Mouse (Mus musculus): ENCODE results near the gene Rasa2. TPM values are rescaled to one million over a fixed set of nuclear protein-coding genes. Genes with fewer than 3 reads are reported as not detected.
A peak's percentile ranks its signal among the peaks of the same experiment; 100 is the strongest.

Rasa2 gene
- polyA plus RNA-seq, 1 experiment from 2014 or later: 33.3 TPM

DNA sequence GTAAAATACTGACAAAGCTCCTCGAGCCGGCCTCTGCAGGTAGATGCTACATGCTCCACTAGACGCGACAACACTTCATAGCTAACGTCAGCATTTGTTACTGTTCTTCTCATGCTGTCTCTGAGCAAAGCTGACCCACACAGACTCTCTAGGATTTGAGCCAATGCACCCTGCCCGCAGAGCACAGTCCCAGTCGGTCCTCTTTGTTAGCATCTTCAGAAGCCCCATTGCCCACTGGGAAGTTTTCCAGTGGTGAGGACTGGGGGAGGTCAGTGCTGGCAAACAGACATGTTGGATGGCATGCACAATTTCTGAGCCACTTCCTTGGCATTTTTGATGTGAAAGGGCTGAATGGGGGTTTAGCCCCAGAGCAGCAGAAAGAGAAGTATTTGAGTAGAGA lies 8.0 kb upstream of the Rasa2 start:
- no peak for DNase-seq (ENCODE audit: low spot score)

- no peak for DNase-seq (ENCODE audit: low spot score)
These were observed 7.1 kb upstream of the Rasa2 start for GRCm38 (mm10) chr9:96638508-96638907.

GRCm38 (mm10) chr9:96637157-96637548 lies 5.7 kb upstream of the Rasa2 start:
- no peak for DNase-seq (ENCODE audit: low spot score)

DNA sequence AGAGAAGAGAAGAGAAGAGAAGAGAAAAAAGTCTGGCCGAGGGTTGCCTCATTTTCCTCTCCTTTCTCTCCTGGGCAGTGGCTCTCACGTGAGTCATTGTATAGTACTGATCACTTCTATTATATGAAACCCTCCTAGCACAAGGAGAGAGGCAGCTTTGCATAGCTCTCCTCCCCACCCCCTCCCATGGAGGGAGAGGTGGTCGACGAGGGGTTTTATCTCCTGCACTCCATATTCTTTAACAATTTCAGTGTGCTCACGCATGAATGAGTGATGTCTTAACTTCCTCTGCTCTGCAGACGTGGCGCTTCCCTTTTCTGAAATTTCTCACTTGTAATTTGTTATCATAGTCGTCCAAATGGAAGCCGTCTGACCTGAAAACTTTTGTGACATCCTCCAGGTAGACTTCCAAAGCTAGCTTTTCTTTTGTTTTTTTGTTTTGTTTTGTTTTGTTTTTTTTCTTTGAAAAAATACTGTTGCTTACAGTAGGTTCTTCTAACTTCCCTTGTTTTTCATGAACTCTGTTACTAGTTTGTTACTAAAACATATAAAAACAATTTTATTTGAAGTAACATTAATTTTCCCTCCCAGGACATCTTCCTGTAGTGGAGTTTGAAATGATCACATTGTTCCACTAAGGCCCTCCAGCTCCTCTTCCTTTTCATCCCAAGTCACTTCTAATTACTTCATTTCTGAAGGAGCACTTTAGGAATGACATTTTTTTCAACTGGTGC lies 5.2 kb upstream of the Rasa2 start:
- no peak for DNase-seq (ENCODE audit: low spot score)

DNA sequence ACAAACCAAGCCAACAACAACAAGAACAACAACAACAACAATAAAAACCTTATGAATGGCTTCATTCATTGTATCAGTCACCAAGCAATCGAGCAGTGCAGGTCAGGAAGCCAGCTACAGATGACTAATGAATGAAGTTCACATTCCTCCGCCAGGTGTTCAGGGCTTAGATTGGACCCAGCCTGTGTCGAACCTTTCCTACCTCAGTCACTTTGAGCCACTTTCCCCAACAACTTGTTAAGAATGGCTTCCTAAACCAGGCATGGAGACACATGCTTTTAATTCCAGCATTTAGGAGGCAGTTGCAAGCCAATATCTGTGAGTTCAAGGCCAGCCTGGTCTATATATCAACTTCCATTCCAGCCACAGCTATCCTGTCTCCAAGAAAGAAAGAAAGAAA lies 4.5 kb upstream of the Rasa2 start:
- DNase-seq (ENCODE audit: low spot score): no peak

GRCm38 (mm10) chr9:96635176-96635575 lies 3.8 kb upstream of the Rasa2 start:
- DNase-seq (ENCODE audit: low spot score): no peak

- peak; percentile 56 for DNase-seq (ENCODE audit: low spot score)
These were observed 2.4 kb upstream of the Rasa2 start for GRCm38 (mm10) chr9:96633771-96634170.

DNA sequence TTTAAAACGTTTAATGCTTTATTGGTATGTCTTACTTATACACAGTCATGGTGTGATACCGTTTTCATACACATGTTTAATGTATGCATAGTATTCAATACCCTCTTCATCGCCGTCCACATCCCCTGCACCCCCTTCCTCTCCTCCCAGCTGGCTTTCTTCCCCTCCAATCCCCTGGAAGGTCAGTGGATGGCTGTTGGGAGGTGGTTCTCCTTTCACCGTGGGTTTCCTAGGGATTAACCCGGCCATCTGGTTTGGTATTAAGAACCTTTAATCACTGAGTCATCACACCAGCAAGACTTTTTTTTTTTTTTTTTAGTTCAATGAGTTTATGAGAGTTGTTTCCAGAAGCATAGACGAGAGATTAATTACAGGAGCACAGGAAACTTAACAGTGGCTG lies 1.3 kb upstream of the Rasa2 start:
- DNase-seq (ENCODE audit: low spot score): no peak

GRCm38 (mm10) chr9:96632073-96632690 lies 765 bp upstream of the Rasa2 start:
- DNase-seq (ENCODE audit: low spot score): no peak

GRCm38 (mm10) chr9:96630571-96631388 lies 637 bp downstream of the Rasa2 start:
- DNase-seq (ENCODE audit: low spot score): peak; percentile 86

DNA sequence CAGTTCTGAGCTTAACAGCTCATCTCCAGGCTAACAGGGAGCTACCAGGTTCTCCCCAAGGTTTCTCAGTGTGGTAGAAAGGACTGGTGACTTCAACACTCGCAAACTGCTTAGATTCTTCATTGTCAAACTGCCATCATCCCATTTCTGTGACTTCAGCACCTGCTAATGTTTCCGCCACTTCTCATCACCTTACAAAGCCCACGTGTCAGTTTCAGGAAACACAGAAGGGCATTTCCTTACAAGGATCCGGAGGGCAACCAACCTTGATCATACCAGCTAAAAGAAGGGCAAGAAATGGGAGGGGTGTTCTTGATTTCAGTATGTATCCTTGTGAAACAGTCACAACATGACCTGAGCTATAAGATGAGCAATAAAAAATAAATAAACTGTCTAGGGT lies 2.3 kb downstream of the Rasa2 start:
- DNase-seq (ENCODE audit: low spot score): peak; percentile 40

GRCm38 (mm10) chr9:96627557-96628085 lies 3.8 kb downstream of the Rasa2 start:
- DNase-seq (ENCODE audit: low spot score): no peak

DNA sequence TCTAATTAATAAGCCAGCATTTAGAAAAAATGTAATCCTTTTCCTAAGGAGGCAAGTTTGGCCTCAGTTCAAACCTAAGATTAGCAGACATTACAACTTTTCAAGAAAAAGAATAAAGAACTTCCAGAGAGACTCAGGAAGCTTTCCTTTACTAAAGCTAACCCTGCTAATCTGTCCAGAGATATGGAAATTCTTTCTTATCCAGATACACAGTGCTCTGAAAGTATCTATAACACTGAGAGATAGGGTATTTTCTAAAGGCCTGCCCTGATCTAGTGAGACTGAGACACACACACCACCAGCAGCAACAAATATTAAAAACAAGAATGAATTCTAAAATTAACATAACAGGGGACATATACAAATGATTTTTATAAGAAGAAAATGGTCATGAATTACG lies 4.4 kb downstream of the Rasa2 start:
- DNase-seq (ENCODE audit: low spot score): no peak

DNA sequence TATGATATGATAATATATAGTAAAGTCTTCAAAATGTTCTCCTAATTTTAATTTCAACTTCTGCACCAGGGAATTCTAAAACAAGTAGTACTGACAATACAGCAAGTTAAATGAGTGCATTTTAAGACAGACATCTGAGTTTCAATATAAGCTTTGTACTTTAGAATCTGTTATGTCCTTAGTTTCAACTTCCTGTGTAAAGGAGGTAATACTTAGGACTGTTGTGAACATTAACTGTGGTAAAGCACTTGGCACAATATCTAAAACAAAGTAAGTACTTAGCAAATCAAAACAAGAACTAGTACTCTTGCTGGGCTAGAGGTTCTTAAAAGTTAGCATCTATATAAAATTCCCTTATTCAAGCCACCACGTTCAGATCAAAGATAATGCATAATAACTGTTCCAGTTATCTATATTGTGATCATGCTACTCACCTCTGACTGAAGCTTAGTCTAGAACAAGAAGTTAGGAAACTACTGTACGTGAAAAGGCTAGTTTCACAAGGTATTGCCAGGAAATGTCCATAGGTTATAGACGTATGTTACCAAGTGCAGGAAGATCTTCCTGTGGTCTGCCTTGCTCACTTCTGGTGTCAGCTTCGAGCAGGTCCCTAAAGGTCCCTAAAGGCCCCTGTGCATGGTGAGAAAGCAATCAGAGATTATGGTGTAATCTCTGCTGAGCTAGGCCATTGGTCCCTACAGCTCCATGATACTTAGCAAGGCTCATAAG lies 12.8 kb downstream of the Rasa2 start:
- DNase-seq (ENCODE audit: low spot score): no peak

DNA sequence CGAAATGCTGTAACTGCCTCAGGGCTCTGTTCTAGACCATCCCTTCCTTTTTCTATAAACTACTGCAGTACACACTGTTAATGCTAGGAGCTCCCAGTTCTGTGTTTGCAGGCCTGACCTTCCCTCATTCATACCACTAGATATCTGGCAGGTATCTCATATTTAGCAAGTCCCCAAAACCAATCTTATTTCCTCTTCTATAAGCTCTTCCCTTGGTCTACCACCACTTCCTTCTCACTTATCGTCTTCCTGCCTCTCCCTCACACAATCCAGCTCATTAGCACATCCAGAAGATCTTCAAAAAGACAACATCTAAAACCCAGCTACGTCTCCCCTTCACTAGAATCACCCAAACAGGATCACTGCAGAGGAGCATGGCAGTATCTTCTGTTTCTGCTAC lies 19.1 kb downstream of the Rasa2 start:
- no peak for DNase-seq (ENCODE audit: low spot score)

DNA sequence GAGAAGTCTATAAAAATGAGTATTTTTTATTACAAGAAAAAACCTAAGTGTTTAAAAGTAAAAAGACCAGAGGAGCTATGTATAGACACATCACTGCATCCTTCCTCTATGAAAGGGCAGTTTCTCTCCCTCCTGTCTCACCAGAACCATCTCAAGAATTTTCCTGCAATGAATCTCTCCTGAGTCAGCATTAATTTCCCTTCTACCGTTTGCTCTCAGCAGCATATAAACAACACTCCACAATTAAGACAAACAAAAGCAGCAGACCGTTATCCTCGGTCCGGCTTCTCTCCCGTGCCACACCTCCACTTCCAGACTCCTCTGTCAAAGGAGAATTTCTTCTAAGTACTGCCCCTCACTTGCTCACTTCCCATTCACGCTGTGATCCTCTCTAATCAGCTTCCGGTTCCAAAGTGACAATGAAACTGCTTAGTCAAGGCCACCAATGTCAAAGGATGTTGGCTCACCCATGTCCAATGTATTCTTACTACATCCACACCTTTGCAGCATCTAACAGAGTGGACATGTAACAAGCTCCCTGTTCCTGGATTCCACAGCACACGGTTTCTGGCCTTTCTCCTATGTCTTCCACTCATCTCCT lies 19.6 kb downstream of the Rasa2 start:
- DNase-seq (ENCODE audit: low spot score): no peak

GRCm38 (mm10) chr9:96610813-96611212 lies 20.6 kb downstream of the Rasa2 start:
- DNase-seq (ENCODE audit: low spot score): no peak

DNA sequence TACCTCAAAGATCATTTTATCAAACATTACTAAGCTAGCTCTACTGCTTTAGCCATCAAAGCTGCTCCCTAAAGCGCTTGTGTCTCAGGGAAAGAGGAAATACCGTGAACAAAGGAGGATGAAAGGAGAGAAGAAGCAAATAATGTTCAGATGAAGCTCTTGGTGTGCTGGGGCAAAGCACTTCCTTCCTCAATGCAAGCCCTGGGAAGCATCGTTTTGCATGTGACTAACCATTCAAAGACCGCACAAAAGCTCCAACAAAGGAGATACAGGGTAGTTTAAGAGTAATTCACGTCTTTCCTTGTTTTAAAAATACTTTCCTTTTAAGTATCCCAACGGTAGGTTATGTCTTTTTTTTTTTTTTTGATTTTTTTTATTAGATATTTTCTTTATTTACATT lies 28.0 kb downstream of the Rasa2 start:
- peak; percentile 17 for DNase-seq (ENCODE audit: low spot score)

DNA sequence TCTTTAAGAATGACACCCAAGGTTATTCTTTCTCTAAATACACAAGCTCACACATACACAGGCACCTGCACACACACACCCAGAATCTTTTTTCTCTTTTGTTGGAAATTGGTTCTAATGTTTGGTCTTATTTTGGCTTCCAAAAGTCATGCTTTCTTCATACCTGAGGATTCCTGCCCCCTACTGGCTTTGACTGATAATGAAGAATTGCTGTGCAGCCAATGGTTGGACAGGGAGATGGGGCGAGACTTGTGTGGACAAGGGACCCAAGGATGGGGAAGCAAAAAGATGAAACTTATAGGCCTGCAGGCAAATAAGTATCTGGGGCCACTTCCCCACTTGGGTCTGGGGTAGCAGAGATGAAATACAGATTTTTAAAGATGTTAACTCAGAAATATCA lies 33.5 kb downstream of the Rasa2 start:
- DNase-seq (ENCODE audit: low spot score): peak; percentile 16

- no peak for DNase-seq (ENCODE audit: low spot score)
These were observed 38.5 kb downstream of the Rasa2 start for GRCm38 (mm10) chr9:96592670-96593600.

Measured in thymus, postnatal 0 days (tissue).